Mouse (Mus musculus) ES-E14 (cell line): ENCODE measurements around the gene Foxa1. TPM values are rescaled to one million over a fixed set of nuclear protein-coding genes. Genes with fewer than 3 reads are reported as not detected.

ENCODE experiments used
- DNase-seq: peaks from one replicate; pipeline ENCODE4 v3.0.0-alpha.2; 2013; ENCODE audit warnings: low read depth, low spot score
- H3K27ac ChIP-seq: 2 replicates; pipeline ENCODE4 v1.5.1; 2012; ENCODE audit warnings: low read depth, mild to moderate bottlenecking, low read length, moderate library complexity, mixed read lengths; ENCODE audit not compliant: poor library complexity, insufficient read depth, severe bottlenecking
- H3K36me3 ChIP-seq: 2 replicates; pipeline ENCODE4 v1.6.1; 2012; ENCODE audit warnings: mild to moderate bottlenecking, low read length, moderate library complexity, mixed read lengths; ENCODE audit not compliant: control insufficient read depth, poor library complexity, insufficient read depth, severe bottlenecking
- H3K4me1 ChIP-seq, 2 experiments: fragments of 150-350 bp in 1 of 2; sonication (generic) in 1 of 2; 2 replicates each; pipeline ENCODE4 v1.6.1; 2012; ENCODE audit warnings: low read length in 2 of 2, mild to moderate bottlenecking in 1 of 2, mixed read lengths in 1 of 2; ENCODE audit not compliant: control insufficient read depth in 2 of 2, insufficient read depth in 2 of 2, poor library complexity in 1 of 2
- H3K4me3 ChIP-seq, 2 experiments: fragments of 150-350 bp in 1 of 2; sonication (generic) in 1 of 2; 2 replicates each; pipeline ENCODE4 v1.5.1; 2012; ENCODE audit warnings: low read length in 2 of 2, low read depth in 1 of 2, mild to moderate bottlenecking in 1 of 2, mixed read lengths in 1 of 2; ENCODE audit not compliant: insufficient read depth in 1 of 2, poor library complexity in 1 of 2, severe bottlenecking in 1 of 2
- H3K9ac ChIP-seq: 2 replicates; pipeline ENCODE4 v1.6.1; 2012; ENCODE audit warnings: low read depth, mild to moderate bottlenecking, low read length, mixed read lengths; ENCODE audit not compliant: poor library complexity, insufficient read depth, severe bottlenecking
- H3K9me3 ChIP-seq: fragments of 150-350 bp; sonication (generic); 2 replicates; pipeline ENCODE4 v1.6.1; 2012; ENCODE audit warnings: low read depth, mild to moderate bottlenecking, low read length; ENCODE audit not compliant: control insufficient read depth, insufficient read depth
- CHD2 ChIP-seq: IDR thresholded peaks from 2 replicates; pipeline ENCODE4 v1.6.1; 2014; ENCODE audit warnings: mild to moderate bottlenecking, low read depth, low read length, inconsistent platforms
- HCFC1 ChIP-seq: IDR thresholded peaks from 2 replicates; pipeline ENCODE4 v1.6.1; 2012; ENCODE audit warnings: low read length, inconsistent platforms, borderline replicate concordance; ENCODE audit not compliant: insufficient read depth
- MAFK ChIP-seq: IDR thresholded peaks from 2 replicates; pipeline ENCODE4 v1.6.1; 2014; ENCODE audit warnings: mild to moderate bottlenecking, low read depth, low read length, inconsistent platforms; ENCODE audit not compliant: insufficient read depth
- ZC3H11A ChIP-seq: IDR thresholded peaks from 2 replicates; pipeline ENCODE4 v1.6.1; 2012; ENCODE audit warnings: low read depth, mild to moderate bottlenecking, inconsistent platforms, low read length, borderline replicate concordance
- ZNF384 ChIP-seq: IDR thresholded peaks from 2 replicates; pipeline ENCODE4 v1.6.1; 2012; ENCODE audit warnings: low read depth, low read length, inconsistent platforms
- in situ Hi-C, 2 experiments: fragments of 600-800 bp; cut with MboI; formaldehyde crosslinking; loops; one replicate each; pipeline ENCODE4 v1.15.1; 2025; ENCODE audit warnings: low sequenced_read_pairs in 2 of 2, inconsistent platforms in 1 of 2; ENCODE audit not compliant: unreplicated experiment in 2 of 2
- total RNA-seq: library from RNA; depleted of rRNA; stranded (reverse); fragments of 300-350 nt; gene quantifications from 2 replicates; pipeline ENCODE4 v1.2.3, GENCODE M21; 2012

The Foxa1 gene
- total RNA-seq, 1 experiment: 0.36 TPM

- no peak overlapping the region; the same call in 1 of the 2 replicates for H3K27ac ChIP-seq
- DNase-seq: no peak
- peaks cover 4 to 6% of the 10 kb centered on the region in 2 experiments; a peak in 2 of 4 replicates for H3K4me1 ChIP-seq
- peak overlapping the region in 1 of 2 experiments; percentile 14; a peak in 2 of 4 replicates for H3K4me3 ChIP-seq
- no peaks in the 10 kb centered on the region for H3K9me3 ChIP-seq
- TF ChIP-seq ZNF384: no peak
- no peak for TF ChIP-seq ZC3H11A
- no peak for TF ChIP-seq HCFC1
- no peak for TF ChIP-seq MAFK
- TF ChIP-seq CHD2: no peak
- H3K9ac ChIP-seq: no peak overlapping the region
- no peaks in the 10 kb centered on the region for H3K36me3 ChIP-seq
- in situ Hi-C loops: no loop called here
Observed at GRCm38 (mm10) chr12:57515702-57516377, 30.9 kb downstream of the Foxa1 start.

- in situ Hi-C loops: no loop called here
- no peaks in the 10 kb centered on the region for H3K36me3 ChIP-seq
- no peak for DNase-seq
Observed at GRCm38 (mm10) chr12:57514552-57514951, 32.2 kb downstream of the Foxa1 start.

GRCm38 (mm10) chr12:57511560-57511959, 35.2 kb downstream of the Foxa1 start:
- peaks cover 4 to 6% of the 10 kb centered on the region in 2 experiments; a peak in 2 of 4 replicates for H3K4me1 ChIP-seq
- no peak overlapping the region for H3K9ac ChIP-seq
- TF ChIP-seq MAFK (no peak), ZNF384 (no peak), CHD2 (no peak), HCFC1 (no peak), ZC3H11A (no peak)
- H3K4me3 ChIP-seq: no peak overlapping the region
- no peaks in the 10 kb centered on the region for H3K9me3 ChIP-seq
- no peaks in the 10 kb centered on the region for H3K36me3 ChIP-seq
- in situ Hi-C loops: no loop called here
- DNase-seq: no peak
- no peak overlapping the region for H3K27ac ChIP-seq

More at GRCm38 (mm10) chr12:57514552-57514951, 32.2 kb downstream of the Foxa1 start:
- no peak for TF ChIP-seq ZC3H11A
- no peak for TF ChIP-seq ZNF384
- no peak for TF ChIP-seq MAFK
- no peak for TF ChIP-seq CHD2
- no peak for TF ChIP-seq HCFC1
- H3K4me1 ChIP-seq: peaks cover 4 to 6% of the 10 kb centered on the region in 2 experiments; a peak in 2 of 4 replicates
- no peak overlapping the region for H3K9ac ChIP-seq
- H3K27ac ChIP-seq: no peak overlapping the region
- no peaks in the 10 kb centered on the region for H3K9me3 ChIP-seq
- no peak overlapping the region for H3K4me3 ChIP-seq

GRCm38 (mm10) chr12:57511127-57511526, 35.6 kb downstream of the Foxa1 start:
- no peak for DNase-seq
- in situ Hi-C loops: no loop called here
- no peak overlapping the region for H3K9ac ChIP-seq
- no peak for TF ChIP-seq ZNF384
- no peak for TF ChIP-seq HCFC1
- no peaks in the 10 kb centered on the region for H3K9me3 ChIP-seq
- no peak overlapping the region for H3K27ac ChIP-seq
- peaks cover 4% of the 10 kb centered on the region in 2 experiments; a peak in 2 of 4 replicates for H3K4me1 ChIP-seq
- no peaks in the 10 kb centered on the region for H3K36me3 ChIP-seq
- H3K4me3 ChIP-seq: no peak overlapping the region

GRCm38 (mm10) chr12:57509726-57510125, 37.0 kb downstream of the Foxa1 start:
- no peaks in the 10 kb centered on the region for H3K36me3 ChIP-seq
- H3K4me3 ChIP-seq: no peak overlapping the region
- no peak for DNase-seq
- H3K9ac ChIP-seq: no peak overlapping the region
- H3K27ac ChIP-seq: no peak overlapping the region
- TF ChIP-seq ZNF384 (no peak), CHD2 (no peak), MAFK (no peak), ZC3H11A (no peak), HCFC1 (no peak)
- peaks cover 0 to 2% of the 10 kb centered on the region in 2 experiments; a peak in 1 of 4 replicates for H3K4me1 ChIP-seq
- in situ Hi-C loops: no loop called here
- H3K9me3 ChIP-seq: no peaks in the 10 kb centered on the region
